Mouse (Mus musculus): Measurements from ENCODE around the gene Syncrip. TPM values are rescaled to one million over a fixed set of nuclear protein-coding genes. Genes with fewer than 3 reads are reported as not detected.
"Not testable (repeated sequence)": the region's sequence is repeated elsewhere in the genome, so short reads cannot be mapped to it uniquely, and the experiment has no call there.

Syncrip gene
- polyA plus RNA-seq, 1 experiment from 2014 or later = 95.9 TPM

DNA sequence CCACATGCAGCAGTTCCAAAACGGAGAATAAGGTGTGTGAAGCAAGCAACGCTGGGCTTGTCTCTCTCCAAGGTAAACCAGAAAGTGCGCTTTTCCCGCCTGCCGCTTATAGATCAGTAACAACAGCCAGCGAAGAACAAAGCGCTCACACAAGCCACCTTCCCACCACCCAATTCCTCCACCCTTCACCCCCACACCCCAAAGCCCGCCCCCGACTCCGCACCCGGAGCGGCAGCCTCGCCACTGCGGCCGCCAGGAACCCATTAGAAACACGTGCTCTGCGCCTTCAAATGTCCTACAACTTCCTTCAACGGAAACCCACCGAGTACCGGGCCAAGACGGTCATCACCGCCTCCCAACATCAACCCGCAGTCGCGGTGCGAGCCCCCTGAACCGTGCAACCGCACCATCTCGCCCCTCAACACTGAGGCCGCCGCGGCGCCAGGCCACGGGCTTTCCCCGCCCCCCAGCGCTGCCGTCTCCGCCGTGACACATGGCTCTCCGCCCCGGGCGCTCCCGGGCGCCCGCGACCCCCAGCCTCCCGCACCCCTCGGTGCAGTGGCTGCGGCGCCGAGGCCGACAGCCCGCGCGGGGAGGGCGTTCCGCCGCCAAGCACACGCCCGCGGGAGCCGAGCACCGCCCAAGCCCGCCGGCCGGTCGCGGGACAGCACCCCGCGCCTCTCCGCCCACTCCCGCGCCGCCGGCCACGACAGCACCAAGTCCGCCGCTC is 1.1 kb downstream of the Syncrip start:
- Histone ChIP-seq H3K27me3 (peaks cover 7% of the 10 kb centered on the region), H3K4me3 (replicated peaks) (peak overlapping the region; percentile 98), H3K27ac (peak overlapping the region; percentile 100), H3K9me3 (no peaks in the 10 kb centered on the region), H3K4me1 (replicated peaks) (peaks cover 37% of the 10 kb centered on the region), H3K4me2 (replicated peaks) (peak overlapping the region; percentile 90), H3K36me3 (peaks cover 11% of the 10 kb centered on the region), H3K9ac (replicated peaks) (peak overlapping the region; percentile 99)
- ATAC-seq = no peak; the same call in 1 of the 2 replicates
- WGBS = under 1% methylated on average over 72 of the region's 78 CpGs

DNA sequence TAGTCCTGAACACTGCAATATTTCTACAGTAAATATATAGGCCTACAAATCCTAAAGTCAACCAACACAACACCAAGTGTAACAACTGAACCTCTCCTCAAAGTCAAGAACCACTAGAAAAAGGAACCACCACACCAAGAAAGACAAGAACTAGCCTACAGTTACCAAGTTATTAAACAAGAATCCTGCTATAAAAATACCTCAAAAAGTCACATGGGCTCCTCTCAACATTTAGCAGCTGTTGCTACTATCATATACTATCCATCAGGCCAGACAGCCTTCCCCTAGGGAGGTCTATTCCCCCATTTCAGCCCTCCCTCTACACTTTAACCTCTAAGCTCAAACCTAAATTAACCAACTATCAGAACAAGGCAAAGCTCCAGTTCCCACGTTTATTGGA is 2.3 kb downstream of the Syncrip start:
- ATAC-seq = no peak
- 11% methylated on average over 1 of the region's 1 CpGs for WGBS
- peaks cover 37% of the 10 kb centered on the region for H3K4me1 ChIP-seq (replicated peaks)

DNA sequence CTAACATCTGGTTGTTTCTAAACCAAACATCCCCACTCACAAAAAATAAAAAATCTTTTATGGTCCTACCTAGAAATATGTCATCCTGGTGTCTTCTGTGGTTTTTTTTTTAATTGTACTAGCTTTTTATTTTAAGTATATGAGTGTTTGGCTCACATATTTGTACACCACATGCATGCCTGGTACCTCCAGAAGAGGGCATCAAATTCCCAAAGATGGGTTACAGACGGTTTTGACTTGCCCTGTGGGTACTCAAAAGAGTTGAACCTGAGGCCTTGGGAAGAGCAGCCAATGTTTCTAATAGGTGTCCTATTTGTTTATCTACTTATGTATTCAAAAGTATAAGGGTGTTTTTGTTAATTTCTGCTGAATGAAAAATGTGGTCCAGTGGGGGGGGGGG is 6.2 kb downstream of the Syncrip start:
- H3K9me3 ChIP-seq = no peaks in the 10 kb centered on the region
- peaks cover 26% of the 10 kb centered on the region for H3K4me1 ChIP-seq (replicated peaks)
- peaks cover 45% of the 10 kb centered on the region for H3K36me3 ChIP-seq
- H3K27ac ChIP-seq = no peak overlapping the region
- no peaks in the 10 kb centered on the region for H3K27me3 ChIP-seq
- H3K4me2 ChIP-seq (replicated peaks) = no peak overlapping the region
- H3K4me3 ChIP-seq (replicated peaks) = no peak overlapping the region
- H3K9ac ChIP-seq (replicated peaks) = no peak overlapping the region
- WGBS = 28% methylated on average over 1 of the region's 1 CpGs
- ATAC-seq = no peak

More for the DNA sequence above, 2.3 kb downstream of the Syncrip start:
- Histone ChIP-seq H3K4me2 (replicated peaks) (peak overlapping the region; percentile 90), H3K9ac (replicated peaks) (peak overlapping the region; percentile 99), H3K27me3 (0 out of 2 replicates have a peak, but pooled peaks cover 4% of the 10 kb centered on the region), H3K36me3 (peaks cover 19% of the 10 kb centered on the region), H3K27ac (no peak overlapping the region), H3K4me3 (replicated peaks) (peak overlapping the region; percentile 98), H3K9me3 (no peaks in the 10 kb centered on the region)

DNA sequence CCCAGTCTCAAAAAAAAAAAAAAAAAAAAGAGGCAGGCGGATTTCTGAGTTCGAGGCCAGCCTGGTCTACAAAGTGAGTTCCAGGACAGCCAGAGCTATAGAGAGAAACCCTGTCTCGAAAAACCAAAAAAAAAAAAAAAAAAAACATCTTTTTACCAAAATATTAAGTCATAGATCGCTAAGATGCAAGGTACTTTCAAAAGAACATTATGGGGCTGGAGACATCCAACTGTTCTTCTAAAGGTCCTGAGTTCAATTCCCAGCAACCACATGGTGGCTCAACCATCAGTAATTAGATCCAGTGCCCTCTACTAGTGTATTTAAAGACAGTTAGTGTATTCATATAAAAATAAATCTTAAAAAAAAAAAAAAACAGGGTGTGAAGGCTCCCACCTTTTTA is 21.4 kb downstream of the Syncrip start:
- H3K9me3 ChIP-seq; H3K9ac ChIP-seq (replicated peaks); H3K27me3 ChIP-seq; ATAC-seq; H3K4me2 ChIP-seq (replicated peaks); H3K4me1 ChIP-seq (replicated peaks); H3K27ac ChIP-seq; H3K4me3 ChIP-seq (replicated peaks): not testable (repeated sequence)
- 82% methylated on average over 4 of the region's 4 CpGs for WGBS
- H3K36me3 ChIP-seq = peaks cover 48% of the 10 kb centered on the region

DNA sequence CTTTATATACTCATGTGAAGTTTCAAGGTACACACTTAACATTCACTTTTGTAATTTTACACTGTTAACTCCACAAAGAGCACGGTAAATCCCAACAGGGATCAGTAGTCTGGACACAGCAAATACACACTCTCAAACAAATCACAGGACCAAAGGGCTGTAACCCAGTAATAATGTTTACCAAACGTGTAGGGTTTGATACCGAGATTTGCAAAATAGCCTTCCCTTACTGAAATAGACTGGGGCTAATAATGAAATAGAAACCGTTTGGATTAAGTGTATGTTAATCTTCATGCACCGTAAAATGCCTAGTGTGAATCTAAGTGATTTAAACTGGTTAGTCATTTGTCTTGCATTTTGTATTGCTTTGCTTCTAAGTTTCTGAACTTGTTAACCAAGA is 42.4 kb downstream of the Syncrip start:
- Histone ChIP-seq H3K4me2 (replicated peaks) (no peak overlapping the region), H3K4me3 (replicated peaks) (no peak overlapping the region), H3K27ac (no peak overlapping the region), H3K4me1 (replicated peaks) (peaks cover 27% of the 10 kb centered on the region), H3K9ac (replicated peaks) (no peak overlapping the region), H3K9me3 (no peaks in the 10 kb centered on the region), H3K27me3 (no peaks in the 10 kb centered on the region), H3K36me3 (peaks cover 4% of the 10 kb centered on the region)
- 26% methylated on average over 5 of the region's 5 CpGs for WGBS
- no peak for ATAC-seq

DNA sequence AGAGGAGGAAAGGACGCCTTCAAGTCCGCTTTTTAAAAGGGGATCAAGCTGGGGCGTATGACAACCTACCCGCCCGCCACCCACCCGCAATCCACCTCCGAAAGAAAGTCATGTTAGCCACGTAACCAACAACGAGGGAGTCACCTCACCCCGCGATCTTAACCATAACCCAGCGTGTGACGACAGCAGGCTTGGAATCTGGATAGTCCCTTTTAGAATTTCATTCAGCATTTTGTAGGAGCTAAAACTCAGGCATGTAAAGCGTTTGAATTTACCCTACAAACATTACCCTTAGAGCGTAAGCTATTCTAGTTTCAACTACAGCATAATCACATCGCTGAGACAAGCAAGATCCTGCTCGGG is 43.2 kb downstream of the Syncrip start:
- Histone ChIP-seq H3K27ac (peak overlapping the region; percentile 87), H3K9me3 (no peaks in the 10 kb centered on the region), H3K9ac (replicated peaks) (peak overlapping the region; percentile 81), H3K4me2 (replicated peaks) (peak overlapping the region; percentile 88), H3K27me3 (no peaks in the 10 kb centered on the region), H3K36me3 (no peaks in the 10 kb centered on the region), H3K4me3 (replicated peaks) (peak overlapping the region; percentile 75), H3K4me1 (replicated peaks) (peaks cover 27% of the 10 kb centered on the region)
- under 1% methylated on average over 17 of the region's 17 CpGs for WGBS
- no peak for ATAC-seq

DNA sequence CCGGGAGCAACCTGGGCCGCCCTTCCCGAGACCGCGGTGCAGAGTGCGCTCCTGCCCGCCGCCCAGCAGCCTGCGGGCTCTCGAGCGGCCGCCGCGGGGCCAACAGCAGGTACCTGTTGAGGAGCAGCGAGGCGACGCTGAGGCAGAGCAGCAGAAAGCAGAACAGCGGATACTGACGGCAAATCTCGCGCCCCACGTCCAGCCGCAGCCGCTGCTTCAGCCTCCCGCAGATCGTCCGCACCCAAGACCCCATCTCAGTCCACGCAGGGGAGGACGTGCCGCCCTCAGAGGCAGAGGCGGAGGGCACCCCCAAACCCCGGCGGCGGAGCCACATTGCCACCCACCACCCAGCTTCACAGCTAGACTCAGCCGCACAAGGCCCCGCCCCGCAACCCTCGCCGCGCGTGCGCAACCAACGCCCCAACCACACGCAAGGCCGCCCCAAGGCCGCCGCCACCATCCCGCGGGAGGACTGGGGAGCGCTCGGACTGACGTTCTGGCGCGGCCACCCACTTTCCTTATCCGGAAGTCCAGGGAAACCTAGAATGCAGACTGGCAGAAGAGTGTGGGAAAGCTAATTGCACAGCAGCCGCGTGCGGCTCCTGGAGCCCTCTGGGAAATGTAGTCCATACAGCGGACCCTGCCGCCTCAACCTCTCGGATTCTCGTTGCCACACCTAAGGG is 43.7 kb downstream of the Syncrip start, which contains the start of gene Snx14:
Gene Snx14, minus strand, starts transcription at position 404 of the 683 bp plus-strand sequence.
- peak within 1 kb of the TSS; percentile 88 for H3K4me2 ChIP-seq (replicated peaks)
- no peaks in the 10 kb centered on the region for H3K9me3 ChIP-seq
- H3K4me3 ChIP-seq (replicated peaks) = peak within 1 kb of the TSS; percentile 75
- no peaks in the 10 kb centered on the region for H3K36me3 ChIP-seq
- H3K27ac ChIP-seq = peak within 1 kb of the TSS; percentile 87
- WGBS = under 1% methylated on average over 60 of the region's 62 CpGs
- H3K4me1 ChIP-seq (replicated peaks) = peaks cover 27% of the 10 kb centered on the region
- ATAC-seq = peak; percentile 99
- H3K27me3 ChIP-seq = no peaks in the 10 kb centered on the region
- peak within 1 kb of the TSS; percentile 81 for H3K9ac ChIP-seq (replicated peaks)

DNA sequence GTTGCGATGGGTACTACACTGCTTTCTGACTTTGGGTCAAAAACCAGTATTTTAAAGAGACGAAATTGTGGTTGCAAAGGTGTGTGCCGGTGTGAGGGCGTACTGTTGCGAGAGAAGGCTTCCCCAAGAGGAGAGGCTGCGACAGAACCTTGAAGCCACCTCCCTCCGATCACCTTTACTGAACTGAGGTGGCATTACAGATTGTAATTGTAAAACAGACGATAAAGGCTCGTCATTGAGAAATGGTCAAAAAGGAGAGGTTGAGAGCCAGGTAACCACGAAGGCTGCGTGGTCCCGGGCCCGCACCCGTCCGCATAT is 44.2 kb downstream of the Syncrip start:
- Histone ChIP-seq H3K4me3 (replicated peaks) (peak overlapping the region; percentile 75), H3K27me3 (no peaks in the 10 kb centered on the region), H3K4me1 (replicated peaks) (peaks cover 27% of the 10 kb centered on the region), H3K9ac (replicated peaks) (peak overlapping the region; percentile 81), H3K9me3 (no peaks in the 10 kb centered on the region), H3K27ac (peak overlapping the region; percentile 87), H3K36me3 (no peaks in the 10 kb centered on the region), H3K4me2 (replicated peaks) (peak overlapping the region; percentile 88)
- ATAC-seq = no peak
- WGBS = 3% methylated on average over 15 of the region's 15 CpGs

DNA sequence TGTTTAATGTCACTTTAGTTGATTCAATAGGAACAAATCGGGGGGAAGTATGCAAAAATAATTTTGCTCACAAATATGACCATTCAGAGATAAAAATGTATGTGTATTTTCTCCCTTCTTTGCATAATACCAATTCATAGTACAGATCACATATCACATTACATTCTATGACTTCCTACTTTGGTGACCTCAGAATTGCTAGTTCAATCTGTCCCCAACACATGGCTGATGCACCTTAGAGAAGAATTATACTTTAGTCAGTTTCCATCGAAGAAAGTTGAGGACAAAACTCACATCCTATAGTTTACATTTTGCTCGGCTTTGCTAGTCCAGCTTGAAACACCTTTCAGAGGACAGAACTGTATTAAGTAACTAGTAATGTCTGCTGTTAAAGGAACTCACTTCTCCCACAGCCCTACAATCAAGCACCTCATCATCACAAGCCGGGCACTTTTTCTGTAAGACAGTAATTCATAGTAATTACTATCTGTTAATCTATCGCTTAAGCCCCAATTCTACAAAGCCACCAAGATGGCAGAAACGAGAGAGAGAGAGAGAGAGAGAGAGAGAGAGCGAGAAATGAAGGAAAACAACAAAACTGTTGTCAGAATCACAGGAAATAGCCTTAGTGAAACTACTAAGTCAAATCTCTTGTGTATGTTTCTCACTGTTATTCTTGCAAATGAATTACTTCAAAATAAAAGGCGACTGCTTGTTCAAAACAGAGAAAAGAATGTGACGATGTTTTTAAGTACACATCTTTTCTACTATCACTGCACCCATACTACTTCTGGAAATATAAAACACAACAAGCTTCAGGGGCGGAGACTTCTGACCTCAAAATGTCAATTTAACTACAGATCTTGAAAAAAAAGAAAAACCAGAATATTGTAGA is 44.8 kb downstream of the Syncrip start:
- WGBS = 59% methylated on average over 10 of the region's 10 CpGs
- Histone ChIP-seq H3K4me2 (replicated peaks) (peak overlapping the region; percentile 88), H3K4me1 (replicated peaks) (peaks cover 27% of the 10 kb centered on the region), H3K27ac (no peak overlapping the region; the same call in 1 of the 2 replicates), H3K9ac (replicated peaks) (peak overlapping the region; percentile 81), H3K27me3 (no peaks in the 10 kb centered on the region), H3K36me3 (no peaks in the 10 kb centered on the region), H3K4me3 (replicated peaks) (peak overlapping the region; percentile 75), H3K9me3 (no peaks in the 10 kb centered on the region)
- ATAC-seq = no peak

DNA sequence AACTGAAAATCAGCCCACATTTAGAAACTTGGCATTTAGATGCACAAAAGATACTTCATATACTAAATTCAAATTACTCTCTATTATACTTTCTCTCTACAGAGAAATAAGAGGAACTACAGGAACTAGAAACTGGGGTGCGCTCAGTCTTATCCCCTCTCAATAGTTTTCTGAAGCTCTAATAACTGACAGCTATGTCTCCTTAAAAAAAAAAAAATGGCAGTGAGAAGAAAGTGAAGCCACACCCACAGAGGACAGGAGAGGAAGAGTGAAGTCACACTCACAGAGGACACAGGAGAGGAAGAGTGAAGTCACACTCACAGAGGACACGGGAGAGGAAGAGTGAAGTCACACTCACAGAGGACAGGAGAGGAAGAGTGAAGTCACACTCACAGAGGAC is 58.0 kb downstream of the Syncrip start:
- Histone ChIP-seq H3K4me1 (replicated peaks) (no peaks in the 10 kb centered on the region), H3K4me2 (replicated peaks) (no peak overlapping the region), H3K27me3 (no peaks in the 10 kb centered on the region), H3K4me3 (replicated peaks) (no peak overlapping the region), H3K27ac (no peak overlapping the region), H3K9me3 (no peaks in the 10 kb centered on the region), H3K36me3 (peaks cover 22% of the 10 kb centered on the region), H3K9ac (replicated peaks) (no peak overlapping the region)
- ATAC-seq = no peak
- 93% methylated on average over 2 of the region's 2 CpGs for WGBS

DNA sequence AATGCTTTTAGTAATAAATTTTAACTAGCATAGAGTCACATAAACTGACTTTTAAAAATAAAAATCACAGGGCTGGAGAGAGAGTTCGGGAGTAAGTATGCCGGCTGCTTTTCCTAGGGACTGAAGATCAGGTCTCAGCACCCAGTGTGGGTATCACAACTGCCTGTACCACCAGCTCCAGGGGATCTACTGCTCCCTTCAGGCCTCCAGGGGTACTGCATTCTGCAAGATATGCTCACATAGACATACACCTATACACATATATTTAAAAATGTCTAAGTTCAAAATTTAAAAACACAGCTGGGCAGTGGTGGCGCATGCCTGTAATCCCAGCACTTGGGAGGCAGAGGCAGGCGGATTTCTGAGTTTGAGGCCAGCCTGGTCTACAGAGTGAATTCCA is 59.9 kb downstream of the Syncrip start:
- Histone ChIP-seq H3K4me3 (replicated peaks) (no peak overlapping the region), H3K27ac (no peak overlapping the region), H3K9ac (replicated peaks) (no peak overlapping the region), H3K4me2 (replicated peaks) (no peak overlapping the region), H3K27me3 (no peaks in the 10 kb centered on the region), H3K9me3 (no peaks in the 10 kb centered on the region), H3K36me3 (peaks cover 16% of the 10 kb centered on the region), H3K4me1 (replicated peaks) (no peaks in the 10 kb centered on the region)
- WGBS = 97% methylated on average over 4 of the region's 4 CpGs
- ATAC-seq = no peak

DNA sequence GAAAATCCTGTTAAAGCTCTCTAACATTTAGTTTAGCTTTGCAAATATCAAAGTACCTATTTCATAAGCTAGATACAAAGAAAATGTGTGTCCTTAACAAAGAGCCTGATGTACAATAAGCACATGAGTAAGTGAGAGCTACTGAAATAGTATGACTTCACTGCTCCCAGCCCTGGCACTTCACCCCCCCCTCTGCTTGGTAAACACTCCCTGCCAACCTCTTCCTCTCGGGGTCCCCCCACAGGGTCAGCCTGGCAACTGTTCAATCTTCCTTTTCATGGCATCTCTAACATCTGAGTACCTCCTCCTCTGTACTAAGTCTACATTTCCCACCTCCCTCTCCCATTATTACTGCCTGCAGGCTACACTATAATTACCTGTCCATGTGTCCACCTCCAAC is 65.6 kb downstream of the Syncrip start:
- Histone ChIP-seq H3K9me3 (no peaks in the 10 kb centered on the region), H3K27ac (no peak overlapping the region), H3K9ac (replicated peaks) (no peak overlapping the region), H3K4me1 (replicated peaks) (no peaks in the 10 kb centered on the region), H3K4me2 (replicated peaks) (no peak overlapping the region), H3K36me3 (peaks cover 13% of the 10 kb centered on the region; the same call in 1 of the 2 replicates), H3K27me3 (no peaks in the 10 kb centered on the region), H3K4me3 (replicated peaks) (no peak overlapping the region)
- WGBS = 78% methylated on average over 1 of the region's 1 CpGs
- ATAC-seq = no peak
